Mouse (Mus musculus) liver, postnatal 0 days (tissue): ENCODE results near the gene Plxnd1.

Experiments
- CTCF ChIP-seq: sonication (generic); IDR thresholded peaks from 2 replicates; pipeline ENCODE4 v1.5.1; 2016; ENCODE audit warnings: antibody characterized with exemption, low read depth
- EP300 ChIP-seq: IDR thresholded peaks from 2 replicates; pipeline ENCODE4 v1.6.1; 2016; ENCODE audit warnings: antibody characterized with exemption, low read depth, mild to moderate bottlenecking

DNA sequence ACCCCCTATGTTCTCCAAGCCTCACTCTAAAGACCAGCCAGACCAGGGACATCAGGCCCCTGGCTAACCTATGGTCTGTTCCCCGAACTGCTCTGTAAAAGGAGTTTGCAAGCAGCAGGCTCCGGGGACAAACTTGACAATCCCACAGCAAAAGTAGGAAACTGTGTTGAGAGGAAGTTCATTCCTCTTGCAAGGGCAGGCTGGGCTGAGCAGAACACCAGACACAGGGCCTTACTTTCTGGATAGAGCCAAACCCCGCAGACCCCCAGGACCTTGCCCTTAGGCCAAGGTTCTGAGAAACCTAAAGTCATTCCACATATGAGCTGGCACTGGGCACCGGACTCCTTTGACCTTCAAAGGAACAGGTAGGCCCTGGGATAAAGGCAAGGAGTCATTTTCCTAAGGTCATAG is 731 bp upstream of the Plxnd1 start:
- TF ChIP-seq CTCF = no peak
- TF ChIP-seq EP300 = no peak
